Mouse (Mus musculus): ENCODE data around the gene P2ry6. TPM values are rescaled to one million over a fixed set of nuclear protein-coding genes. Genes with fewer than 3 reads are reported as not detected.

The P2ry6 gene
- polyA plus RNA-seq, 1 experiment, result 17.3 TPM

- no peak for DNase-seq (ENCODE audit: low read depth)
Measured at GRCm38 (mm10) chr7:100942789-100943615, 31.4 kb downstream of the P2ry6 start.

GRCm38 (mm10) chr7:100941169-100941568 lies 33.3 kb downstream of the P2ry6 start:
- no peak for DNase-seq (ENCODE audit: low read depth)

GRCm38 (mm10) chr7:100938106-100938505 lies 36.3 kb downstream of the P2ry6 start:
- no peak for DNase-seq (ENCODE audit: low read depth)

GRCm38 (mm10) chr7:100937481-100937880 lies 37.0 kb downstream of the P2ry6 start:
- DNase-seq (ENCODE audit: low read depth), result no peak

GRCm38 (mm10) chr7:100933520-100933919 lies 40.9 kb downstream of the P2ry6 start:
- DNase-seq (ENCODE audit: low read depth), result no peak

- peak; percentile 37 for DNase-seq (ENCODE audit: low read depth)
Measured at GRCm38 (mm10) chr7:100932481-100933007, 41.9 kb downstream of the P2ry6 start.

GRCm38 (mm10) chr7:100931926-100932480 lies 42.4 kb downstream of the P2ry6 start, which contains the start of gene Arhgef17:
Gene Arhgef17 (minus strand): TSS chr7:100932107.
- no peak for DNase-seq (ENCODE audit: low read depth)

- DNase-seq (ENCODE audit: low read depth), result no peak
Measured at GRCm38 (mm10) chr7:100931316-100931925, 43.0 kb downstream of the P2ry6 start.

GRCm38 (mm10) chr7:100930619-100931315 lies 43.7 kb downstream of the P2ry6 start:
- no peak for DNase-seq (ENCODE audit: low read depth)

- DNase-seq (ENCODE audit: low read depth), result no peak
Measured at GRCm38 (mm10) chr7:100929639-100930303, 44.7 kb downstream of the P2ry6 start.

- DNase-seq (ENCODE audit: low read depth), result no peak
Measured at GRCm38 (mm10) chr7:100928456-100928855, 46.0 kb downstream of the P2ry6 start.

GRCm38 (mm10) chr7:100927287-100928000 lies 47.0 kb downstream of the P2ry6 start:
- DNase-seq (ENCODE audit: low read depth), result no peak

- no peak for DNase-seq (ENCODE audit: low read depth)
Measured at GRCm38 (mm10) chr7:100926311-100926923, 48.0 kb downstream of the P2ry6 start.

GRCm38 (mm10) chr7:100924674-100925445 lies 49.6 kb downstream of the P2ry6 start:
- DNase-seq (ENCODE audit: low read depth), result no peak

GRCm38 (mm10) chr7:100924200-100924599 lies 50.2 kb downstream of the P2ry6 start:
- no peak for DNase-seq (ENCODE audit: low read depth)

- no peak for DNase-seq (ENCODE audit: low read depth)
Measured at GRCm38 (mm10) chr7:100922907-100923306, 51.5 kb downstream of the P2ry6 start.

- DNase-seq (ENCODE audit: low read depth), result no peak
Measured at GRCm38 (mm10) chr7:100921289-100921688, 53.2 kb downstream of the P2ry6 start.

GRCm38 (mm10) chr7:100919809-100920107 lies 54.7 kb downstream of the P2ry6 start:
- no peak for DNase-seq (ENCODE audit: low read depth)

GRCm38 (mm10) chr7:100919006-100919808 lies 55.2 kb downstream of the P2ry6 start:
- no peak for DNase-seq (ENCODE audit: low read depth)
